Mouse (Mus musculus) central nervous system, embryonic 11.5 days (tissue): ENCODE measurements around the gene Gstcd. TPM values are rescaled to one million over a fixed set of nuclear protein-coding genes. Genes with fewer than 3 reads are reported as not detected.

Experiments
- polyA plus RNA-seq: library from polyadenylated mRNA; depleted of rRNA; stranded (reverse); fragments of >200 nt; gene quantifications from 2 replicates; pipeline ENCODE4 v1.2.3, GENCODE M21; 2012; rRNA removed

Gstcd gene
- 19.3 TPM in 2 replicates for polyA plus RNA-seq

DNA sequence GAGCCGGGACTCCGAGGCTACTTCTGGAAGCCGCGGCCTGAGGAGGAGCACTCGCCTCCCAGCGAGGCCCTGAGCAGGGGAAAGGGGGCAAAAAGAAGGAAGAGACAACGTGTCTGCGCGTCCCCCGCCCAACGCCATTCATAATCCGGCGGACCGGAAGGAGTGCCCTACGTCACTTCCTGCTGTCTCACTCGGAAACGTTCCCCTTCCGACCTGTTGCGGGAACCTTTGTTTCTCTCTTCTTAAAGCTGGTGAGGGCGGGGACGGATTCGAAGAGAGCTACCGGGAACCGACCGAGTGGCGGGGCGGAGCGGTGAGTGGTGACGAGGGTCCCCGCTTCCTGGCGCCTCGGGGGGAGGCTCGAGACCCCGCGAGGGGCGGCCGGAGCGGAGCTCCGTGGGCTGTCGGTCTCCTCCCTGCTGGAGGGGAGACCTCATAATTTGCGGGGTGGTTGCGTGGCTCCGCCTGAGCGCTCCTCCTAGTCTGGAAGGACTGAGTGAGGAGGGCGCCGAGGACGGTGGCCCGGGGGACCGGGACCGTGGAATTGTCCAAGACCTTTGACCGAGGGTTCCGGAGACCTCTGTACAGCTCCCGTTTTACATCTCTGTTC lies at the start of gene Gstcd, which contains the start of gene Ints12:
Gene Gstcd (minus strand): TSS at position 370 of the 610 bp plus-strand sequence.
Gene Ints12 (plus strand): TSS at position 177 of the 610 bp plus-strand sequence.

DNA sequence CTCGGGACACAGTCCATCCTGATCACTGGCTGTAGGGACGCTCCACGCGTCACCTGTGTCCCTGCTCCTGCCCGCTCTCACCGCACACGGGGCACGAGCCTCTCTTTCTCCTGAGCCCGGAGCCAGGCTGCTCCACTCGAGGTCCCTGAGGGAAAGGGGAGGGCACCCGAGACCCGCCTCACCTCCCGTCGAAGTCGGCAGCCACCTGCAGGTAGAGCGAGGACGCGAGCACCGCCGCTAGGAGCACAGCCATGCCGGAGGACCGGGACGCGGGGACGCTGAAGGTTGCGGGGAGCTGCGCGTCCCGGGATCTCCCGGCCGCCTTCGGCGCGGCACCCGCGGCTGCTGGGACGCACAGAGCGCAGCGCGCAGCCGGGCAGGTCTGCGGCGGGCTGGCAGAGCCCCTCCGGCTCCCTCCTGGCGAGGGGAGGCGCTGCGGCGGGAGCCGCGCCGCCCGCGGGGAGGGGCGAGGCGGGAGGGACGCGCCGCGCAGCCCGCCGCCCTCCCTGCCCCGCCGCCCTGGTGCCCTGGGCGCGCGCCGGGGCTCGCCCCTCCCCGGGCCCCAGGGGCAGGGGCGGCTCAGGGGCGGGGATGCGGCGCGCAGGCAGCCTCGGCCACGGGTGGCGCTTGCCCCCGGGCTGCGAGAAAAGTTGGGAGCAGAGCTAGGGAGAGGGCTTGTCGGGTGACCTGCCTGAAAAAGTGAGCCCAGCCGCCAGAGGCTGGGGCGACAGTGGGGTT lies 141.9 kb downstream of the Gstcd start, which contains the start of gene Npnt:
Gene Npnt (minus strand): TSS at position 501 of the 738 bp plus-strand sequence.

Other genes with a start within 250 kb of the Gstcd start
- 7.7 and 13.1 TPM in 2 replicates for gene Npnt, start 141.7 kb downstream of the Gstcd start, polyA plus RNA-seq
- gene Ints12, start 193 bp downstream of the Gstcd start, polyA plus RNA-seq: 20.2 and 29.4 TPM in 2 replicates
- 0.04 and 0.06 TPM in 2 replicates for gene Arhgef38, start 142.9 kb upstream of the Gstcd start, polyA plus RNA-seq
- 31.2 and 44.7 TPM in 2 replicates for gene Ppa2, start 218.1 kb upstream of the Gstcd start, polyA plus RNA-seq